Mouse (Mus musculus) heart, embryonic 12.5 days (tissue): ENCODE data around the gene Gm11127. TPM values are rescaled to one million over a fixed set of nuclear protein-coding genes. Genes with fewer than 3 reads are reported as not detected.
"Not testable (repeated sequence)": the region's sequence is repeated elsewhere in the genome, so short reads cannot be mapped to it uniquely, and the experiment has no call there.

ENCODE experiments used
- ATAC-seq: fragments of 200-750 bp; cut with Nextera tagmentation; 2 replicates; pipeline ENCODE4 v1.8.0; 2017; ENCODE audit warnings: moderate TSS enrichment, moderate library complexity; ENCODE audit not compliant: insufficient number of reproducible peaks, low FRiP score
- H3K27ac ChIP-seq: fragments of 300-500 bp; sonication (generic); 2 replicates; pipeline ENCODE4 v1.5.1; 2016; ENCODE audit warnings: mild to moderate bottlenecking, moderate library complexity; ENCODE audit not compliant: poor library complexity, severe bottlenecking
- H3K27me3 ChIP-seq: fragments of 300-500 bp; sonication (generic); replicated peaks from 2 replicates; pipeline ENCODE4 v1.6.1; 2016; ENCODE audit warnings: mild to moderate bottlenecking, moderate library complexity
- H3K36me3 ChIP-seq: fragments of 300-500 bp; sonication (generic); 2 replicates; pipeline ENCODE4 v1.6.1; 2016; ENCODE audit warnings: mild to moderate bottlenecking, moderate library complexity
- H3K4me1 ChIP-seq: fragments of 300-500 bp; sonication (generic); replicated peaks from 2 replicates; pipeline ENCODE4 v1.6.1; 2016; ENCODE audit warnings: mild to moderate bottlenecking
- H3K4me2 ChIP-seq: fragments of 300-500 bp; sonication (generic); 2 replicates; pipeline ENCODE4 v1.6.1; 2016; ENCODE audit warnings: mild to moderate bottlenecking, moderate library complexity
- H3K4me3 ChIP-seq: fragments of 300-500 bp; sonication (generic); 2 replicates; pipeline ENCODE4 v1.5.1; 2016; ENCODE audit warnings: mild to moderate bottlenecking
- H3K9ac ChIP-seq: fragments of 300-500 bp; sonication (generic); 2 replicates; pipeline ENCODE4 v1.6.1; 2016; ENCODE audit warnings: mild to moderate bottlenecking, moderate library complexity
- H3K9me3 ChIP-seq: fragments of 300-500 bp; sonication (generic); replicated peaks from 2 replicates; pipeline ENCODE4 v1.6.1; 2016; ENCODE audit warnings: mild to moderate bottlenecking, moderate library complexity
- WGBS: fragments of 180-500 bp; shearing (Covaris S2); methylation state at CpG from one replicate; pipeline ENCODE4 v1.1.7; 2016; 5-methylcytosine and 5-hydroxymethylcytosine counted together
- polyA plus RNA-seq: library from polyadenylated mRNA; unstranded; fragments of >200 nt; fragmentation: Nextera tagmentation; extraction: Ambion mirVana; gene quantifications from 2 replicates; pipeline ENCODE4 v1.2.1, GENCODE M21; 2016

The Gm11127 gene
- polyA plus RNA-seq, 1 experiment from 2014 or later = not detected

GRCm38 (mm10) chr17:36060829-36061228 lies 2.7 kb upstream of the Gm11127 start:
- Histone ChIP-seq H3K27ac (no peak overlapping the region), H3K36me3 (no peaks in the 10 kb centered on the region), H3K9ac (no peak overlapping the region), H3K4me1 (no peaks in the 10 kb centered on the region), H3K4me2 (no peak overlapping the region), H3K9me3 (no peaks in the 10 kb centered on the region), H3K27me3 (0 out of 2 replicates have a peak, but pooled peaks cover 7% of the 10 kb centered on the region), H3K4me3 (no peak overlapping the region)
- WGBS = 25% methylated on average over 2 of the region's 2 CpGs
- no peak for ATAC-seq

- H3K27me3 ChIP-seq, H3K4me2 ChIP-seq, H3K36me3 ChIP-seq, H3K4me3 ChIP-seq, ATAC-seq, H3K4me1 ChIP-seq, H3K9ac ChIP-seq, H3K27ac ChIP-seq, H3K9me3 ChIP-seq: not testable (repeated sequence)
- WGBS = 84% methylated on average over 25 of the region's 25 CpGs
These were observed 244 bp downstream of the Gm11127 start for GRCm38 (mm10) chr17:36057927-36058326.

- H3K36me3 ChIP-seq = no peaks in the 10 kb centered on the region
- no peak overlapping the region for H3K27ac ChIP-seq
- peaks cover 5% of the 10 kb centered on the region; the same call in 1 of the 2 replicates for H3K4me1 ChIP-seq
- no peak for ATAC-seq
- H3K4me2 ChIP-seq = peak overlapping the region; percentile 88
- H3K4me3 ChIP-seq = peak overlapping the region; percentile 57
- H3K27me3 ChIP-seq = 0 out of 2 replicates have a peak, but pooled peaks cover 6% of the 10 kb centered on the region
- no peaks in the 10 kb centered on the region for H3K9me3 ChIP-seq
- H3K9ac ChIP-seq = peak overlapping the region; percentile 67; the same call in 1 of the 2 replicates
- 83% methylated on average over 3 of the region's 3 CpGs for WGBS
These were observed 14.9 kb downstream of the Gm11127 start for GRCm38 (mm10) chr17:36043286-36043685.

- H3K36me3 ChIP-seq, H3K9me3 ChIP-seq, H3K27me3 ChIP-seq, H3K4me1 ChIP-seq: not testable (repeated sequence)
- Histone ChIP-seq H3K4me3 (peak within 1 kb of the TSS; percentile 57), H3K9ac (peak within 1 kb of the TSS; percentile 67), H3K4me2 (peak within 1 kb of the TSS; percentile 88), H3K27ac (peak within 1 kb of the TSS; percentile 35; the same call in 1 of the 2 replicates)
- WGBS = 2% methylated on average over 12 of the region's 12 CpGs
- ATAC-seq = peak; percentile 94
These were observed 15.5 kb downstream of the Gm11127 start, which contains the start of the genes H2-T22 and Gm6034 for GRCm38 (mm10) chr17:36042610-36043169. TSS of gene H2-T22 (minus strand) at chr17:36042747. TSS of gene Gm6034 (plus strand) at chr17:36042961.

GRCm38 (mm10) chr17:36042055-36042454 lies 16.1 kb downstream of the Gm11127 start:
- 3% methylated on average over 18 of the region's 19 CpGs for WGBS
- Histone ChIP-seq H3K9ac (peak overlapping the region; percentile 65), H3K4me2 (peak overlapping the region; percentile 88), H3K4me3 (peak overlapping the region; percentile 57)
- not testable (repeated sequence) for H3K9me3 ChIP-seq, H3K36me3 ChIP-seq, H3K27me3 ChIP-seq, H3K4me1 ChIP-seq, H3K27ac ChIP-seq
- ATAC-seq = peak; percentile 74

GRCm38 (mm10) chr17:36040604-36041003 lies 17.6 kb downstream of the Gm11127 start:
- H3K9me3 ChIP-seq, H3K27ac ChIP-seq, H3K36me3 ChIP-seq, H3K9ac ChIP-seq, ATAC-seq, H3K27me3 ChIP-seq, H3K4me2 ChIP-seq, H3K4me3 ChIP-seq, H3K4me1 ChIP-seq: not testable (repeated sequence)
- WGBS = 59% methylated on average over 2 of the region's 2 CpGs

GRCm38 (mm10) chr17:36036126-36036525 lies 22.0 kb downstream of the Gm11127 start:
- WGBS = 82% methylated on average over 13 of the region's 13 CpGs
- not testable (repeated sequence) for ATAC-seq, H3K4me2 ChIP-seq, H3K9me3 ChIP-seq, H3K4me1 ChIP-seq, H3K4me3 ChIP-seq, H3K9ac ChIP-seq, H3K27ac ChIP-seq, H3K36me3 ChIP-seq
- peaks cover 11% of the 10 kb centered on the region for H3K27me3 ChIP-seq

GRCm38 (mm10) chr17:36035010-36035638 lies 23.0 kb downstream of the Gm11127 start:
- 32% methylated on average over 3 of the region's 3 CpGs for WGBS
- H3K36me3 ChIP-seq, ATAC-seq: not testable (repeated sequence)

GRCm38 (mm10) chr17:36034524-36034923 lies 23.6 kb downstream of the Gm11127 start:
- not testable (repeated sequence) for H3K27me3 ChIP-seq, H3K4me3 ChIP-seq, H3K9ac ChIP-seq, H3K9me3 ChIP-seq, H3K4me1 ChIP-seq, ATAC-seq, H3K27ac ChIP-seq, H3K4me2 ChIP-seq, H3K36me3 ChIP-seq
- WGBS = 66% methylated on average over 3 of the region's 3 CpGs

More at GRCm38 (mm10) chr17:36035010-36035638, 23.0 kb downstream of the Gm11127 start:
- not testable (repeated sequence) for H3K9me3 ChIP-seq, H3K27ac ChIP-seq, H3K4me1 ChIP-seq, H3K4me2 ChIP-seq, H3K9ac ChIP-seq, H3K4me3 ChIP-seq, H3K27me3 ChIP-seq

- peak within 1 kb of the TSS; percentile 99 for H3K4me2 ChIP-seq
- under 1% methylated on average over 25 of the region's 25 CpGs for WGBS
- not testable (repeated sequence) for H3K9me3 ChIP-seq, H3K36me3 ChIP-seq, H3K27me3 ChIP-seq, H3K27ac ChIP-seq, H3K4me1 ChIP-seq
- peak within 1 kb of the TSS; percentile 65 for H3K9ac ChIP-seq
- H3K4me3 ChIP-seq = peak within 1 kb of the TSS; percentile 60
- peak; percentile 51 for ATAC-seq
These were observed 25.8 kb downstream of the Gm11127 start, which contains the start of gene H2-T23 for GRCm38 (mm10) chr17:36032351-36032875. TSS of gene H2-T23 (minus strand) at chr17:36032855.

- peak overlapping the region; percentile 65 for H3K9ac ChIP-seq
These were observed 26.4 kb downstream of the Gm11127 start for GRCm38 (mm10) chr17:36031583-36032331.

More at GRCm38 (mm10) chr17:36031583-36032331, 26.4 kb downstream of the Gm11127 start:
- WGBS = 4% methylated on average over 40 of the region's 40 CpGs
- H3K4me2 ChIP-seq = peak overlapping the region; percentile 99
- H3K27me3 ChIP-seq, H3K9me3 ChIP-seq, H3K4me1 ChIP-seq, H3K27ac ChIP-seq, H3K36me3 ChIP-seq: not testable (repeated sequence)
- peak overlapping the region; percentile 60 for H3K4me3 ChIP-seq
- ATAC-seq = peak; percentile 71
